Mouse (Mus musculus) embryonic facial prominence, embryonic 13.5 days (tissue): ENCODE measurements around the gene Dytn. TPM values are rescaled to one million over a fixed set of nuclear protein-coding genes. Genes with fewer than 3 reads are reported as not detected.

Source experiments
- ATAC-seq: fragments of 200-750 bp; cut with Nextera tagmentation; 2 replicates; pipeline ENCODE4 v1.8.0; 2017; ENCODE audit warnings: low read depth; ENCODE audit not compliant: insufficient number of reproducible peaks, insufficient read depth, low FRiP score, low TSS enrichment
- H3K27ac ChIP-seq: fragments of 300-500 bp; sonication (generic); 2 replicates; pipeline ENCODE4 v1.5.1; 2015; ENCODE audit warnings: moderate library complexity, mild to moderate bottlenecking, inconsistent platforms
- H3K27me3 ChIP-seq: fragments of 300-500 bp; sonication (generic); 2 replicates; pipeline ENCODE4 v1.6.1; 2015; ENCODE audit warnings: mild to moderate bottlenecking, inconsistent platforms
- H3K36me3 ChIP-seq: fragments of 300-500 bp; sonication (generic); 2 replicates; pipeline ENCODE4 v1.6.1; 2015; ENCODE audit warnings: mild to moderate bottlenecking, inconsistent platforms
- H3K4me1 ChIP-seq: fragments of 300-500 bp; sonication (generic); 2 replicates; pipeline ENCODE4 v1.6.1; 2015; ENCODE audit warnings: inconsistent platforms
- H3K4me2 ChIP-seq: fragments of 300-500 bp; sonication (generic); 2 replicates; pipeline ENCODE4 v1.6.1; 2015; ENCODE audit warnings: moderate library complexity, mild to moderate bottlenecking, inconsistent platforms
- H3K4me3 ChIP-seq: fragments of 300-500 bp; sonication (generic); 2 replicates; pipeline ENCODE4 v1.5.1; 2015; ENCODE audit warnings: mild to moderate bottlenecking, inconsistent platforms
- H3K9ac ChIP-seq: fragments of 300-500 bp; sonication (generic); 2 replicates; pipeline ENCODE4 v1.6.1; 2015; ENCODE audit warnings: mild to moderate bottlenecking, inconsistent platforms
- H3K9me3 ChIP-seq: fragments of 300-500 bp; sonication (generic); 2 replicates; pipeline ENCODE4 v1.6.1; 2016; ENCODE audit warnings: inconsistent platforms
- WGBS: fragments of 180-500 bp; shearing (Covaris S2); methylation state at CpG from one replicate; pipeline ENCODE4 v1.1.7; 2015; ENCODE audit warnings: mixed read lengths; 5-methylcytosine and 5-hydroxymethylcytosine counted together
- polyA plus RNA-seq: library from polyadenylated mRNA; unstranded; fragments of >200 nt; fragmentation: Nextera tagmentation; extraction: Ambion mirVana; gene quantifications from 2 replicates; pipeline ENCODE4 v1.2.1, GENCODE M21; 2015

The Dytn gene
- polyA plus RNA-seq, 1 experiment from 2014 or later, result not detected

- Histone ChIP-seq H3K9me3 (no peaks in the 10 kb centered on the region), H3K36me3 (no peaks in the 10 kb centered on the region), H3K4me3 (no peak overlapping the region), H3K4me1 (peaks cover 10% of the 10 kb centered on the region), H3K27ac (no peak overlapping the region), H3K9ac (no peak overlapping the region), H3K27me3 (no peaks in the 10 kb centered on the region), H3K4me2 (no peak overlapping the region)
- 27% methylated on average over 5 of the region's 5 CpGs for WGBS
- no peak for ATAC-seq
Observed at GRCm38 (mm10) chr1:63576803-63577202, 109.9 kb downstream of the Dytn start.

- no peaks in the 10 kb centered on the region for H3K36me3 ChIP-seq
Observed at GRCm38 (mm10) chr1:63573864-63574611, 112.7 kb downstream of the Dytn start.

DNA sequence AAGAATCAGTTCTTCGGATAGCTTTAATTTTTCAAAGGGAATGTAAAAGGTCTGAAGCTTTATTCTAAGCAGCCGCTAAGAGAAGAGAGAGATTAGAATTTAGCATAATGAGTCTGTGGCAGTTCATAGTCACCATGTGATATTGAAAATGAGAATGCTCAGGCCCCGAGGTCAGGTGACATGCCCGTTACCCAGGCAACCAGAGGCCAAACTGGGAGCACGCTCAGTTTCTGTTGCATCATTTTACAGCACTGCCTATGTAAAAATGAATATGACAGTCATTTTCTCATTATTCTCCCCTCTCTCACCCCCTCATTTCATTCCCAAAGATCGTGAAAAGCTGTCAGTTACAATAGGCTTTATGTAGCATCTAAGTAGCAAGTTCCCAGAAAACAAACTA is 113.3 kb downstream of the Dytn start:
- H3K9me3 ChIP-seq, result no peaks in the 10 kb centered on the region
- H3K27me3 ChIP-seq, result no peaks in the 10 kb centered on the region
- no peak overlapping the region for H3K27ac ChIP-seq
- H3K4me3 ChIP-seq, result no peak overlapping the region
- WGBS, result 39% methylated on average over 6 of the region's 6 CpGs
- H3K4me1 ChIP-seq, result peaks cover 10% of the 10 kb centered on the region
- no peak overlapping the region for H3K4me2 ChIP-seq
- ATAC-seq, result no peak
- no peak overlapping the region for H3K9ac ChIP-seq
- no peaks in the 10 kb centered on the region for H3K36me3 ChIP-seq

More at GRCm38 (mm10) chr1:63573864-63574611, 112.7 kb downstream of the Dytn start:
- Histone ChIP-seq H3K4me3 (no peak overlapping the region), H3K27me3 (no peaks in the 10 kb centered on the region), H3K9me3 (no peaks in the 10 kb centered on the region), H3K4me1 (peaks cover 10% of the 10 kb centered on the region), H3K9ac (no peak overlapping the region), H3K4me2 (no peak overlapping the region), H3K27ac (no peak overlapping the region)
- 51% methylated on average over 12 of the region's 12 CpGs for WGBS
- ATAC-seq, result no peak

Other genes with a start within 250 kb of the Dytn start
- 3.9 and 4.3 TPM in 2 replicates for gene Adam23, start 241.0 kb downstream of the Dytn start, polyA plus RNA-seq
- gene Gm39653, start 71.0 kb downstream of the Dytn start, polyA plus RNA-seq, result not detected in 2 replicates
- gene Mdh1b, start 43.4 kb upstream of the Dytn start, polyA plus RNA-seq, result not detected in 2 replicates
- 56.8 and 60.5 TPM in 2 replicates for gene Fastkd2, start 43.7 kb upstream of the Dytn start, polyA plus RNA-seq
- not detected in 2 replicates for gene 4933402D24Rik, start 82.3 kb upstream of the Dytn start, polyA plus RNA-seq